Mouse (Mus musculus) bone marrow macrophage, adult 2 months (primary cell): ENCODE data around the gene Dgcr6. TPM values are rescaled to one million over a fixed set of nuclear protein-coding genes. Genes with fewer than 3 reads are reported as not detected.

ENCODE experiments used
- H3K27ac ChIP-seq: 2 replicates; pipeline ENCODE4 v1.5.1; 2012; ENCODE audit warnings: low read depth, low read length; ENCODE audit not compliant: insufficient read depth
- H3K4me1 ChIP-seq: 2 replicates; pipeline ENCODE4 v1.6.1; 2012; ENCODE audit warnings: low read length; ENCODE audit not compliant: control insufficient read depth, insufficient read depth
- H3K4me3 ChIP-seq: 2 replicates; pipeline ENCODE4 v1.5.1; 2012; ENCODE audit warnings: mild to moderate bottlenecking, low read length, moderate library complexity; ENCODE audit not compliant: insufficient read depth
- CTCF ChIP-seq: IDR thresholded peaks from 2 replicates; pipeline ENCODE4 v1.5.1; 2012; ENCODE audit warnings: low read depth, mild to moderate bottlenecking, low read length, moderate library complexity
- POLR2A ChIP-seq: IDR thresholded peaks from 2 replicates; pipeline ENCODE4 v1.6.1; 2012; ENCODE audit warnings: mild to moderate bottlenecking, low read depth, low read length, borderline replicate concordance
- polyA plus RNA-seq: library from polyadenylated mRNA; stranded (reverse); fragments of >200 nt; gene quantifications from 2 replicates; pipeline ENCODE4 v1.2.4, GENCODE M21; 2012; ENCODE audit not compliant: missing spikeins, insufficient read depth, insufficient read length

The Dgcr6 gene
- polyA plus RNA-seq, 1 experiment, result 23.0 TPM

GRCm38 (mm10) chr16:18108221-18108966 is 55.7 kb downstream of the Dgcr6 start:
- Histone ChIP-seq H3K27ac (no peak overlapping the region), H3K4me1 (no peaks in the 10 kb centered on the region)
- TF ChIP-seq CTCF (peak; percentile 69; the same call in 1 of the 2 replicates), POLR2A (no peak)

GRCm38 (mm10) chr16:18111042-18111441 is 58.4 kb downstream of the Dgcr6 start:
- no peaks in the 10 kb centered on the region for H3K4me1 ChIP-seq
- TF ChIP-seq CTCF, result no peak
- TF ChIP-seq POLR2A, result no peak
- H3K4me3 ChIP-seq, result no peak overlapping the region
- H3K27ac ChIP-seq, result no peak overlapping the region

More at GRCm38 (mm10) chr16:18108221-18108966, 55.7 kb downstream of the Dgcr6 start:
- H3K4me3 ChIP-seq, result no peak overlapping the region

- Histone ChIP-seq H3K4me3 (no peak overlapping the region), H3K4me1 (peaks cover 5% of the 10 kb centered on the region), H3K27ac (no peak overlapping the region)
- TF ChIP-seq CTCF (no peak), POLR2A (no peak)
These were observed 63.8 kb downstream of the Dgcr6 start for GRCm38 (mm10) chr16:18116467-18116866.

- Histone ChIP-seq H3K4me1 (peaks cover 5% of the 10 kb centered on the region), H3K27ac (no peak overlapping the region), H3K4me3 (no peak overlapping the region)
- no peak for TF ChIP-seq POLR2A
- no peak for TF ChIP-seq CTCF
These were observed 65.6 kb downstream of the Dgcr6 start for GRCm38 (mm10) chr16:18118285-18118684.

GRCm38 (mm10) chr16:18119031-18119730 is 66.5 kb downstream of the Dgcr6 start:
- H3K27ac ChIP-seq, result no peak overlapping the region
- TF ChIP-seq POLR2A, result no peak
- TF ChIP-seq CTCF, result peak; percentile 26; the same call in 1 of the 2 replicates
- H3K4me1 ChIP-seq, result peaks cover 9% of the 10 kb centered on the region
- no peak overlapping the region for H3K4me3 ChIP-seq

Other genes starting within 250 kb of the Dgcr6 start
- not detected in 2 replicates for gene B830017H08Rik, start 219.7 kb upstream of the Dgcr6 start, polyA plus RNA-seq
- gene Car15, start 214.5 kb upstream of the Dgcr6 start, polyA plus RNA-seq, result 1.3 and 1.6 TPM in 2 replicates
- gene Gm20518, start 161.2 kb upstream of the Dgcr6 start, polyA plus RNA-seq, result not detected in 2 replicates
- not detected in 2 replicates for gene Tssk1, start 158.6 kb upstream of the Dgcr6 start, polyA plus RNA-seq
- 23.2 and 29.4 TPM in 2 replicates for gene Dgcr2, start 154.3 kb upstream of the Dgcr6 start, polyA plus RNA-seq
- not detected in 2 replicates for gene Tssk2, start 154.2 kb upstream of the Dgcr6 start, polyA plus RNA-seq
- gene Ess2, start 141.5 kb upstream of the Dgcr6 start, polyA plus RNA-seq, result 20.1 and 27.1 TPM in 2 replicates
- gene Gsc2, start 137.8 kb upstream of the Dgcr6 start, polyA plus RNA-seq, result not detected in 2 replicates
- gene Slc25a1, start 124.6 kb upstream of the Dgcr6 start, polyA plus RNA-seq, result 53.5 and 59.4 TPM in 2 replicates
- gene Vpreb2, start 72.4 kb upstream of the Dgcr6 start, polyA plus RNA-seq, result not detected in 2 replicates
- gene Prodh, start 37.3 kb downstream of the Dgcr6 start, polyA plus RNA-seq, result 4.5 and 4.8 TPM in 2 replicates
- not detected in 2 replicates for gene Rtn4r, start 74.8 kb downstream of the Dgcr6 start, polyA plus RNA-seq
- gene Ccdc188, start 165.0 kb downstream of the Dgcr6 start, polyA plus RNA-seq, result not detected in 2 replicates
- gene Zdhhc8, start 182.3 kb downstream of the Dgcr6 start, polyA plus RNA-seq, result 10.8 and 14.3 TPM in 2 replicates
- gene Trmt2a, start 195.8 kb downstream of the Dgcr6 start, polyA plus RNA-seq, result 64.4 and 64.9 TPM in 2 replicates
- 85.0 and 105 TPM in 2 replicates for gene Ranbp1, start 195.9 kb downstream of the Dgcr6 start, polyA plus RNA-seq
- 5.3 and 11.4 TPM in 2 replicates for gene Gm49776, start 205.5 kb downstream of the Dgcr6 start, polyA plus RNA-seq
- gene Dgcr8, start 236.4 kb downstream of the Dgcr6 start, polyA plus RNA-seq, result 19.8 and 21.4 TPM in 2 replicates